ENCODE assay signal across 17 mouse cellular contexts in genomic region chrX:139665829-139666228, GRCm38 (mm10). TPM values are rescaled to one million over a fixed set of nuclear protein-coding genes. Genes with fewer than 3 reads are reported as not detected.
DNase-seq lines count a peak whose midpoint lies in the region; ATAC-seq and TF ChIP-seq lines count a peak whose summit lies in the region.
"Had no signal": no experiment of that assay in that cellular context is flagged by ENCODE, and none has a peak within 500 bp of the region (broad histone marks: within the 10 kb centered on the region; RNA-seq: fewer than 3 reads in every experiment).

No protein-coding gene starts in this region.

- ATAC-seq in liver, postnatal 0 days, result no peak
- ATAC-seq in megakaryocyte, adult 5-6 weeks (ENCODE audit: poor library complexity, severe bottlenecking), result peak; percentile 52; the same call in 1 of the 2 replicates

- no peak for TF ChIP-seq EP300 in heart, adult 2 months (IDR thresholded peaks at IDR 0.05; ENCODE audit: insufficient read depth, low read depth, low read length)
- no peak for TF ChIP-seq EP300 in liver, postnatal 0 days (IDR thresholded peaks at IDR 0.05; ENCODE audit: low read depth)
- TF ChIP-seq EP300 in MEL (IDR thresholded peaks at IDR 0.05; ENCODE audit: low read depth in 1 of 2, low read length in 2 of 2), result no peak

- H3K27me3 ChIP-seq in heart, adult 2 months (ENCODE audit: control insufficient read depth, insufficient read depth, low read length), result no peaks in the 10 kb centered on the region
- H3K27me3 ChIP-seq in liver, postnatal 0 days (ENCODE audit: insufficient read depth, low read length), result no peaks in the 10 kb centered on the region
- H3K27me3 ChIP-seq in MEL (ENCODE audit: control insufficient read depth in 1 of 2, insufficient read depth in 2 of 2, low read length in 2 of 2), result no peaks in the 10 kb centered on the region
- H3K27me3 ChIP-seq: liver, embryonic 13.5 days had no signal

- H3K9me3 ChIP-seq in liver, postnatal 0 days (ENCODE audit: low read length), result no peaks in the 10 kb centered on the region
- no peaks in the 10 kb centered on the region; the same call in 1 of the 2 replicates for H3K9me3 ChIP-seq in MEL (replicated peaks; ENCODE audit: insufficient read depth, low read length)
- H3K9me3 ChIP-seq: liver, embryonic 13.5 days had no signal

- H3K27ac ChIP-seq in heart, adult 2 months, result no peak overlapping the region
- no peak overlapping the region for H3K27ac ChIP-seq in liver, postnatal 0 days (ENCODE audit: low read depth)
- H3K27ac ChIP-seq in MEL (ENCODE audit: control insufficient read depth, low read depth, low read length), result no peak overlapping the region
- H3K27ac ChIP-seq: liver, embryonic 13.5 days had no signal

- TF ChIP-seq POLR2A in heart, adult 2 months (IDR thresholded peaks at IDR 0.05; ENCODE audit: insufficient read depth, low read depth, low read length), result no peak
- TF ChIP-seq POLR2A in MEL (IDR thresholded peaks at IDR 0.05; ENCODE audit: control insufficient read depth in 1 of 2, insufficient read depth in 1 of 2, low read depth in 1 of 2, low read length in 2 of 2, poor library complexity in 1 of 2), result no peak

- H3K36me3 ChIP-seq in heart, adult 2 months (ENCODE audit: control insufficient read depth, insufficient read depth, low read length), result no peaks in the 10 kb centered on the region
- H3K36me3 ChIP-seq in liver, postnatal 0 days (replicated peaks; ENCODE audit: insufficient read depth, low read length), result no peaks in the 10 kb centered on the region
- H3K36me3 ChIP-seq in MEL (ENCODE audit: control insufficient read depth in 1 of 2, insufficient read depth in 2 of 2, low read length in 2 of 2), result no peaks in the 10 kb centered on the region
- H3K36me3 ChIP-seq: liver, embryonic 13.5 days had no signal

- H3K4me2 ChIP-seq in liver, postnatal 0 days (ENCODE audit: low read depth, low read length), result no peak overlapping the region
- H3K4me2 ChIP-seq: liver, embryonic 13.5 days had no signal

- peak; percentile 64 for TF ChIP-seq CTCF in heart, adult 2 months (IDR thresholded peaks at IDR 0.05)
- TF ChIP-seq CTCF in liver, postnatal 0 days (IDR thresholded peaks at IDR 0.05; ENCODE audit: low read depth), result peak; percentile 43
- TF ChIP-seq CTCF in MEL (IDR thresholded peaks at IDR 0.05 in 2 of 3, conservative IDR thresholded peaks at IDR 0.05 in 1 of 3; ENCODE audit: control insufficient read depth in 1 of 3, insufficient read depth in 1 of 3, low read depth in 2 of 3, low read length in 3 of 3, poor library complexity in 1 of 3, severe bottlenecking in 1 of 3), result peak; percentile 18 to 85 (median 23); a peak in 3 of 6 replicates

- H3K9ac ChIP-seq in heart, adult 2 months (ENCODE audit: low read depth, low read length), result no peak overlapping the region
- H3K9ac ChIP-seq in liver, postnatal 0 days (replicated peaks), result no peak overlapping the region
- no peak overlapping the region for H3K9ac ChIP-seq in MEL (ENCODE audit: control insufficient read depth, low read depth, low read length, poor library complexity, severe bottlenecking)
- H3K9ac ChIP-seq: liver, embryonic 13.5 days had no signal

- H3K79me2 ChIP-seq in heart, adult 2 months (replicated peaks; ENCODE audit: control insufficient read depth, insufficient read depth, low read length), result no peaks in the 10 kb centered on the region
- no peaks in the 10 kb centered on the region for H3K79me2 ChIP-seq in MEL (ENCODE audit: control insufficient read depth, insufficient read depth, low read length, poor library complexity)

- H3K4me1 ChIP-seq in heart, adult 2 months (ENCODE audit: control insufficient read depth, insufficient read depth, low read length), result no peaks in the 10 kb centered on the region
- no peaks in the 10 kb centered on the region for H3K4me1 ChIP-seq in liver, postnatal 0 days (ENCODE audit: insufficient read depth)
- H3K4me1 ChIP-seq in MEL (ENCODE audit: control insufficient read depth in 1 of 2, insufficient read depth in 2 of 2, low read length in 2 of 2), result no peaks in the 10 kb centered on the region
- H3K4me1 ChIP-seq: liver, embryonic 13.5 days had no signal

- peak; percentile 90 for TF ChIP-seq RAD21 in MEL (IDR thresholded peaks at IDR 0.05; ENCODE audit: low read depth, low read length)

- no peak overlapping the region for H3K4me3 ChIP-seq in heart, adult 2 months
- no peak overlapping the region for H3K4me3 ChIP-seq in liver, postnatal 0 days (ENCODE audit: low read depth, low read length)
- no peak overlapping the region for H3K4me3 ChIP-seq in MEL (ENCODE audit: control insufficient read depth in 1 of 2, insufficient read depth in 1 of 2, low read depth in 2 of 2, low read length in 2 of 2)
- H3K4me3 ChIP-seq: erythroblast, embryonic 14.5 days; liver, embryonic 13.5 days had no signal

- DNase-seq in heart, adult 2 months, result no peak
- DNase-seq in heart, adult 9 months (ENCODE audit: low spot score in 2 of 2), result no peak
- DNase-seq in liver, postnatal 0 days, result no peak
- no peak for DNase-seq in liver
- DNase-seq in MEL (ENCODE audit: low read depth, low spot score), result peak; percentile 58
- no peak for DNase-seq in left cerebral cortex, adult 11 months (ENCODE audit: low spot score)
- no peak for DNase-seq in urinary bladder, postnatal 10 days (ENCODE audit: low spot score)
- DNase-seq: cerebellum, adult 2 months; gastrocnemius, postnatal 10 days; liver, embryonic 13.5 days; right cerebral cortex, adult 18-20 months had no signal

- intact Hi-C loops in heart, adult 2 months (cut with DNase I), result loop anchor here (5.0 kb wide), 1 partner anchor 249 kb away; no protein-coding TSS in a partner anchor

- WGBS in heart, adult 2 months, result 76% methylated on average over 2 of the region's 2 CpGs
- 74% methylated on average over 2 of the region's 2 CpGs for WGBS in liver, postnatal 0 days (ENCODE audit: insufficient replicate concordance)

TF ChIP-seq in MEL, 35 proteins besides CTCF, POLR2A, EP300 and RAD21:
- TF ChIP-seq ETS1 (IDR thresholded peaks at IDR 0.05; ENCODE audit: low read depth, low read length) (no peak), ZC3H11A (IDR thresholded peaks at IDR 0.05; ENCODE audit: low read depth, low read length) (peak; percentile 90), SMC3 (IDR thresholded peaks at IDR 0.05; ENCODE audit: low read depth, low read length) (peak; percentile 94), GATA1 (IDR thresholded peaks at IDR 0.05; ENCODE audit: low read depth, low read length) (0 out of 2 replicates have a peak, but pooled peaks have one; percentile 6)

RNA-seq across cellular contexts. Expression of gene Tbc1d8b, which starts 19.0 kb away (rescaled TPM):
- 1 to 10 TPM; 4.9 to 6.3 TPM for total RNA-seq in heart, adult 2 months (2021)
- polyA plus RNA-seq in heart, adult 2 months (2012; rRNA removed), result 1.2 and 3.2 TPM in 2 replicates
- polyA plus RNA-seq in liver, postnatal 0 days (2015; fragmentation: Nextera tagmentation; extraction: Ambion mirVana), result 0.81 and 0.93 TPM in 2 replicates
- total RNA-seq in MEL (2012; rRNA removed), result 5.2 and 6.0 TPM in 2 replicates
- 1 to 10 TPM in 1 of 2 experiments, not detected in 1; 6.2 TPM for polyA plus RNA-seq in MEL (2012; ENCODE audit: insufficient read depth in 1 of 2, insufficient read length in 2 of 2, low read depth in 1 of 2, low replicate concordance in 2 of 2, missing spikeins in 1 of 2)
- 5.2 and 5.9 TPM in 2 replicates for total RNA-seq in megakaryocyte, adult 5-6 weeks (2015)
- 4.8 and 5.0 TPM in 2 replicates for total RNA-seq in megakaryocyte, adult 5-6 weeks (2017)
- polyA plus RNA-seq: erythroblast, embryonic 14.5 days had no signal

RNA-seq across cellular contexts. Expression of gene Gm15013, which starts 48.5 kb away (rescaled TPM):
- not detected for total RNA-seq in heart, adult 2 months (2021)
- polyA plus RNA-seq in heart, adult 2 months (2012; rRNA removed), result 0.29 TPM in 1 of 2 replicates, not detected in the other
- polyA plus RNA-seq in liver, postnatal 0 days (2015; fragmentation: Nextera tagmentation; extraction: Ambion mirVana), result 0.14 TPM in 1 of 2 replicates, not detected in the other
- not detected in 2 replicates for total RNA-seq in MEL (2012; rRNA removed)
- polyA plus RNA-seq in MEL (2012; ENCODE audit: insufficient read depth in 1 of 2, insufficient read length in 2 of 2, low read depth in 1 of 2, low replicate concordance in 2 of 2, missing spikeins in 1 of 2), result under 1 TPM in 1 of 2 experiments, not detected in 1; 0.61 TPM
- total RNA-seq in megakaryocyte, adult 5-6 weeks (2015), result 0.41 and 0.51 TPM in 2 replicates
- 0.51 TPM in 1 of 2 replicates, not detected in the other for total RNA-seq in megakaryocyte, adult 5-6 weeks (2017)
- total RNA-seq: adrenal gland, adult 18-20 months; ES-E14; gastrocnemius, postnatal 10 days; heart, postnatal 25 days; layer of hippocampus, adult 18-20 months had no signal
- polyA plus RNA-seq: cerebellum, adult 2 months; erythroblast, embryonic 14.5 days; liver, embryonic 13.5 days had no signal
